Mouse (Mus musculus): Measurements from ENCODE around the gene Tnrc18.

- no peak for TF ChIP-seq CTCF (IDR thresholded peaks at IDR 0.05; ENCODE audit: control insufficient read depth, insufficient read depth, low read length)
- no peak for TF ChIP-seq POLR2A (IDR thresholded peaks at IDR 0.05; ENCODE audit: borderline replicate concordance, control insufficient read depth, low read depth, low read length)
Observed at GRCm38 (mm10) chr5:142774771-142775170, 42.7 kb downstream of the Tnrc18 start.

All from bone marrow, adult 2 months (tissue).